Mouse (Mus musculus) embryonic facial prominence, embryonic 12.5 days (tissue): ENCODE data around the gene Kat7. TPM values are rescaled to one million over a fixed set of nuclear protein-coding genes. Genes with fewer than 3 reads are reported as not detected.

Experiments used
- ATAC-seq: fragments of 200-750 bp; cut with Nextera tagmentation; 2 replicates; pipeline ENCODE4 v1.8.0; 2017; ENCODE audit not compliant: insufficient number of reproducible peaks, insufficient read depth, low FRiP score, low TSS enrichment
- H3K27ac ChIP-seq: fragments of 300-500 bp; sonication (generic); 2 replicates; pipeline ENCODE4 v1.5.1; 2016; ENCODE audit warnings: mild to moderate bottlenecking
- H3K27me3 ChIP-seq: fragments of 300-500 bp; sonication (generic); 2 replicates; pipeline ENCODE4 v1.6.1; 2016; ENCODE audit warnings: mild to moderate bottlenecking, moderate library complexity
- H3K36me3 ChIP-seq: fragments of 300-500 bp; sonication (generic); 2 replicates; pipeline ENCODE4 v1.6.1; 2016; ENCODE audit warnings: mild to moderate bottlenecking
- H3K4me1 ChIP-seq: fragments of 300-500 bp; sonication (generic); 2 replicates; pipeline ENCODE4 v1.6.1; 2016
- H3K4me2 ChIP-seq: fragments of 300-500 bp; sonication (generic); replicated peaks from 2 replicates; pipeline ENCODE4 v1.6.1; 2016; ENCODE audit warnings: mild to moderate bottlenecking, moderate library complexity
- H3K4me3 ChIP-seq: fragments of 300-500 bp; sonication (generic); 2 replicates; pipeline ENCODE4 v1.5.1; 2016; ENCODE audit warnings: mild to moderate bottlenecking
- H3K9ac ChIP-seq: fragments of 300-500 bp; sonication (generic); 2 replicates; pipeline ENCODE4 v1.6.1; 2016; ENCODE audit warnings: mild to moderate bottlenecking, moderate library complexity
- H3K9me3 ChIP-seq: fragments of 300-500 bp; sonication (generic); 2 replicates; pipeline ENCODE4 v1.6.1; 2016; ENCODE audit warnings: mild to moderate bottlenecking, moderate library complexity
- WGBS: fragments of 180-500 bp; shearing (Covaris S2); methylation state at CpG from one replicate; pipeline ENCODE4 v1.1.7; 2016; 5-methylcytosine and 5-hydroxymethylcytosine counted together
- polyA plus RNA-seq: library from polyadenylated mRNA; unstranded; fragments of >200 nt; fragmentation: Nextera tagmentation; extraction: Ambion mirVana; gene quantifications from 2 replicates; pipeline ENCODE4 v1.2.1, GENCODE M21; 2016

Gene Kat7
- polyA plus RNA-seq, 1 experiment from 2014 or later: 82.1 TPM

DNA sequence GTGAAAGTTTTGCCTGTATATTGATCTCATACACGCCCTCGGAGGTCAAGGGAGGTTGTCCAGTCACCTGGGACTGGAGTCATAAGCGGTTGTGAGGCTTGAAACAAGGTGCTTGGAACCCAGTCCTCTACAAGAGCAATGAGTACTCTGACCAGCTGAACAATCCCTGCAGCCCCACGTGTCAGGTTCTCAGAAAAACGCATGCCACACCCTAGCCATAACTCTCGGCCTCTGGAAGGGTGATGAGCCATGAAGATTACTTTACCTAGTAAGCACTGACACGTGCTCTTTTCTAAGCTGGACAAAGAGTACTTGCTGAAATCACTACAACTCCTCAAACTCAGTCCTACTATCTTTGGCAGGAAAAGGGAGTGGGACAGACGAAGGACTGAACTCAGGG lies 2.5 kb downstream of the Kat7 start:
- Histone ChIP-seq H3K4me2 (no peak overlapping the region), H3K27me3 (no peaks in the 10 kb centered on the region), H3K9ac (no peak overlapping the region), H3K4me1 (peaks cover 15% of the 10 kb centered on the region), H3K9me3 (no peaks in the 10 kb centered on the region), H3K36me3 (peaks cover 17% of the 10 kb centered on the region), H3K4me3 (no peak overlapping the region), H3K27ac (no peak overlapping the region)
- no peak for ATAC-seq
- WGBS: 90% methylated on average over 8 of the region's 8 CpGs

DNA sequence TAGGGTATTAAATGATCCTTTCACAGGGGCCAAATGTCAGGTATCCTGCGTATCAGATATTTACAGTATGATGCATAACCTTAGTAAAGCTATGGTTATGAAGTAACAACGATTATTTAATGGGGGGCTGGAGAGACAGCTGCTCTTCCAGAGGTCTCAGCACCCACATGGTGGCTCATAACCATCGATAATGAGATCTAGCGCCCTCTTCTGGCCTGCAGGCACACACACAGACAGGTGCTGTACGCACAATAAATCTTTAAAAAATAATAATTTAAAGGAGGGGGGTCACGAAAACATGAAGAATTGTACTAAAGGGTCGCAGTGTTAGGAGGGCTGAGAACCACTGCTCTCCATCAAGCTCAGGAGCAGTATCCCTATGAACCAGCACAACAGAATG lies 4.4 kb downstream of the Kat7 start:
- H3K9ac ChIP-seq: no peak overlapping the region
- H3K4me1 ChIP-seq: peaks cover 6% of the 10 kb centered on the region; the same call in 1 of the 2 replicates
- WGBS: 93% methylated on average over 7 of the region's 7 CpGs
- H3K4me2 ChIP-seq: no peak overlapping the region
- no peak for ATAC-seq
- H3K27ac ChIP-seq: no peak overlapping the region
- peaks cover 36% of the 10 kb centered on the region for H3K36me3 ChIP-seq
- no peak overlapping the region for H3K4me3 ChIP-seq
- no peaks in the 10 kb centered on the region for H3K9me3 ChIP-seq
- no peaks in the 10 kb centered on the region for H3K27me3 ChIP-seq

DNA sequence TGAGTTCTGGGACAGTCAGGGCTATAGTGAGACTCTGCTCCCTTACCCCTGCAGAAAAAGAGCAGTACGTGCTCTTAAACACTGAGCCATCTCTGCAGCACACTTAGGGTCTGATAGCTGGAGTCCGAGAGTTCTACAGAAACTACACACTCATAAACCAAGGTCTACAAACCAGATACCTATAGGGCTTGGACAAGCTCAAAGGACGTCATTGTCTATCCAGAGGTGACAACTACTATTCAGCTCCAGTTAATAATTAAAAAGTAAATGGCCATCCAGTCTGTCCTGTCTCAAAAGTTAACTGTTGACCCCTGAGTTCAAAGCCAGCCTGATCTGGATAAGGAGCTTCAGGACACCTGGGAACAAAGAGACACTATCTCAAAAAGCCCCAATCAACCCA lies 8.3 kb downstream of the Kat7 start:
- no peaks in the 10 kb centered on the region for H3K4me1 ChIP-seq
- no peak overlapping the region for H3K27ac ChIP-seq
- no peak overlapping the region for H3K4me3 ChIP-seq
- H3K36me3 ChIP-seq: peaks cover 66% of the 10 kb centered on the region
- ATAC-seq: no peak
- H3K4me2 ChIP-seq: no peak overlapping the region
- no peaks in the 10 kb centered on the region for H3K27me3 ChIP-seq
- H3K9me3 ChIP-seq: no peaks in the 10 kb centered on the region
- no peak overlapping the region for H3K9ac ChIP-seq
- whole genome bisulfite sequencing: 96% methylated on average over 3 of the region's 3 CpGs

DNA sequence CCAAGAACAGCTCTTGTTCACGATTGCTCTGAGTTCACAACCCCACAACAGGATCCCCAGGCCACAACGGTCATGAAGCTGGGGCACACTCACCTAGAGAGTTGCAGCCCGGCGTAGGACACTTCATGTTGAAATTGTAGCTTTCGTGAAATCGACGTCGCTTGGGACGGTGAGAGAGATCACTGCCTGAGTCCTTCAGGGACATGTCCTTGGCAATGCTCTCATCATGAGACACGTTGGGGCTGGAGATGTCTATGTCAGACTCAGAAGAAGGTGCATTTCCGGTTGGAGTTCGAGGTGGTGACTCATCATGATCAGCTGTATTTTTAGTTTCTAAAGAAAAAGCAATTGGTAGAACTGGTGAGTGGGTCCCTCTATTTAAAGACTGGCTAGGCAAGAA lies 10.2 kb downstream of the Kat7 start:
- no peak overlapping the region for H3K4me2 ChIP-seq
- H3K27me3 ChIP-seq: no peaks in the 10 kb centered on the region
- no peak overlapping the region for H3K4me3 ChIP-seq
- peaks cover 63% of the 10 kb centered on the region for H3K36me3 ChIP-seq
- ATAC-seq: no peak
- 92% methylated on average over 12 of the region's 12 CpGs for WGBS
- no peak overlapping the region for H3K27ac ChIP-seq
- no peaks in the 10 kb centered on the region for H3K4me1 ChIP-seq
- no peak overlapping the region for H3K9ac ChIP-seq
- no peaks in the 10 kb centered on the region for H3K9me3 ChIP-seq

DNA sequence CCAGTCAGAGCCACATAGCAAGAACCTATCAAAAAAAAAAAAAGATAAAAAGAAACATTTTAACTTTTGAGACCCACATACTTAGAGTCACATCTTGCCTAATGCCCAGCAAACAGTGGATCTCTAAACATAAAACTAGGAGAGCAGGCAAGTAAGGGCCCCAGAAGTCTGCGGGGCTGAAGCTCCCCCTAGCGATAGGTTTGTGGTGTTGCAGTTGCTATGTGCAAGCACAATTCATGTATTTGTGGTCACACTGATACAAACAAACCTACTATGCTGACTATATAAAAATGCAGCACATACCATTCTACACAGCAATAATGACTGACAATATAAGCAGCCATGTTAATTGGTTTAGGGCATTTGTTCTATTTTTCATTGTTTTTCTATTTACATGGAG lies 11.9 kb downstream of the Kat7 start:
- Histone ChIP-seq H3K36me3 (peaks cover 77% of the 10 kb centered on the region), H3K27ac (no peak overlapping the region), H3K4me3 (no peak overlapping the region), H3K9me3 (no peaks in the 10 kb centered on the region), H3K4me2 (no peak overlapping the region), H3K9ac (no peak overlapping the region), H3K4me1 (no peaks in the 10 kb centered on the region), H3K27me3 (no peaks in the 10 kb centered on the region)
- no peak for ATAC-seq
- WGBS: 27% methylated on average over 2 of the region's 2 CpGs

DNA sequence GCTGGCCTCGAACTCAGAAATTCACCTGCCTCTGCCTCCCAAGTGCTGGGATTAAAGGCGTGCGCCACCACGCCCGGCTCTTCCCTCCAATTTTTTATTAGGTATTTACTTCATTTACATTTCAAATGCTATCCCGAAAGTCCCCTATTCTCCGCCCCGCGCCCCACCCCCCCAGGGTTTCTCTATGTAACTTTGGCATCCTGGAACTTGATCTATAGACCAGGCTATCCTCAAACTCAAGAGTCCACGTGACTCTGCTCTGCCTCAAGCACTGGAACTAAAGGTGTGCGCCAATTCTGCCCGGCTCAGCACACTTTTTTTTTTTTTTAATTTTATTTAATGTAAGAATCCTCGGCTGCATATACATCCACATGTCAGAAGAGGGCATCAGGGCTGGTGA lies 14.3 kb downstream of the Kat7 start:
- H3K9ac ChIP-seq: no peak overlapping the region
- no peak overlapping the region for H3K4me3 ChIP-seq
- H3K4me2 ChIP-seq: no peak overlapping the region
- no peak for ATAC-seq
- no peaks in the 10 kb centered on the region for H3K4me1 ChIP-seq
- peaks cover 74% of the 10 kb centered on the region for H3K36me3 ChIP-seq
- H3K27me3 ChIP-seq: no peaks in the 10 kb centered on the region
- 96% methylated on average over 13 of the region's 13 CpGs for WGBS
- no peaks in the 10 kb centered on the region for H3K9me3 ChIP-seq
- H3K27ac ChIP-seq: no peak overlapping the region

DNA sequence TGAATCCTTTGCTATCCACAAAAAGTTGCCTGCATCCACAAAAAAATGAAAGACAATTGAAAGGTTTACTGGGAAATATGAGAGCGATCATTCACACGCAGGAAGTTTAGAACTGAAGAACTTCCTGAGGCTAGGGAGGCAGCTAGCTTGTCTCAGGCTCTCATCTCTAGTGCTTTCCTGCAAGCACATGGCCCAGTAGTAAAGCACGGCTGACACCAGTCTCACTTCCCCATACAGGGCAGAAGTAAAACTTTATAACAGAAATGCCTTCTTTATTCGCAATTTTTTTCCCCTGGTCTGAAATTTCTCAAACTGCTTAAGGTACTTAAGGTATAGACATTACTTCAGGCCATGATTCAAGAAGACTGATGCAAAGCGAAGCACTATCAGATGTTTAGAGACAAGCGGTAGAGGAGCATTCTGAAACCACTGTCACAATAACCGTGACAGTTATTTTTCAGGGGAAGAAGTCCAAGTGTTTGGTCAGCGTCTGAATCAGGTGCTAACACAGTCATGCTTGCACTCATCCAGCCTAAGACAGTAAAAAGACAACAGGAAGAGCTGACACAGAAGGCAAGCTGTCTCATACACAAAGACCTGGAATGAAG lies 16.9 kb downstream of the Kat7 start:
- H3K9ac ChIP-seq: no peak overlapping the region
- no peak overlapping the region for H3K27ac ChIP-seq
- no peak overlapping the region for H3K4me2 ChIP-seq
- H3K9me3 ChIP-seq: no peaks in the 10 kb centered on the region
- H3K4me1 ChIP-seq: no peaks in the 10 kb centered on the region
- 94% methylated on average over 8 of the region's 8 CpGs for WGBS
- H3K4me3 ChIP-seq: no peak overlapping the region
- ATAC-seq: no peak
- H3K27me3 ChIP-seq: no peaks in the 10 kb centered on the region
- peaks cover 76% of the 10 kb centered on the region for H3K36me3 ChIP-seq

DNA sequence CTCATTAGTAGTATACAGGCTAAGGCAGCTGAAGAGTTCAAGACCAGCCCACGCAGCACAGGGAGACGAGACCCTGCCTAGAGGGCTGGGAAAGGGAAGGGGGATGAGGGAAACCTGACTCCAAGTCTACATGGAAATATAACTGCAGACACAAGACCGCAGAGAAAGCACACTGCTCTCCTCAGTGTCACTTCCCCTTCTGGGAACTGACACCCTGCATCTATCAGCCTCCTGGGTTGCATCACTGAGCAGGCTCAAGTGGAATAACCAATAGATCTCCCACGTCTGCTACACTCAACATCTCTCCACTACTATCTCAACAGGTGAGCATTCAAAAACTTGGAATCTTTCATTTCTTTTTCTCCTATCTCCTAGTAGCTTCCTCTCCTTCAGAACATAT lies 18.0 kb downstream of the Kat7 start:
- no peak overlapping the region for H3K27ac ChIP-seq

DNA sequence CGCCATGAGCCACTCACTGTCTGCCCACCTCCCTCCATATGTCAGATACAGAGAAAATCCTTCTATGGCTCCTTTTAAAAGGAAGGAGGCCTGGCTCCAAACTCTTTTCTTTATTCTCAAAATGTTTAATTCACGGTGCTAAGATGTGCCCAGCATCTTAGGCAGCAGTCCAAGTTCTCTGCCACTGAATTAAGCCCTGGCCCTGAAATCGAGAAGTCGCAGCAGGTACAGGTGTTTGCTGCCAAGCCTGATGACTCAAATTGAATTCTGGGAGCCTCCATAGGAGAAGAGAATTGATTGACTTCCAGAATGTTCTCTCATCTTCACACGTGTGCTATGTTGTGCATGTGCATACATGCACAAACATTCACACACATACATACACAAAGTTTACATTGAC lies 27.7 kb downstream of the Kat7 start:
- 95% methylated on average over 5 of the region's 5 CpGs for WGBS
- Histone ChIP-seq H3K9ac (no peak overlapping the region), H3K9me3 (no peaks in the 10 kb centered on the region), H3K4me3 (no peak overlapping the region), H3K4me2 (no peak overlapping the region), H3K27me3 (no peaks in the 10 kb centered on the region), H3K4me1 (no peaks in the 10 kb centered on the region), H3K27ac (no peak overlapping the region), H3K36me3 (peaks cover 95% of the 10 kb centered on the region)
- no peak for ATAC-seq

More for the DNA sequence above, 18.0 kb downstream of the Kat7 start:
- WGBS: 85% methylated on average over 4 of the region's 4 CpGs
- no peak overlapping the region for H3K4me2 ChIP-seq
- no peaks in the 10 kb centered on the region for H3K4me1 ChIP-seq
- H3K9ac ChIP-seq: no peak overlapping the region
- H3K4me3 ChIP-seq: no peak overlapping the region
- H3K9me3 ChIP-seq: no peaks in the 10 kb centered on the region
- no peak for ATAC-seq
- no peaks in the 10 kb centered on the region for H3K27me3 ChIP-seq
- peaks cover 76% of the 10 kb centered on the region for H3K36me3 ChIP-seq

DNA sequence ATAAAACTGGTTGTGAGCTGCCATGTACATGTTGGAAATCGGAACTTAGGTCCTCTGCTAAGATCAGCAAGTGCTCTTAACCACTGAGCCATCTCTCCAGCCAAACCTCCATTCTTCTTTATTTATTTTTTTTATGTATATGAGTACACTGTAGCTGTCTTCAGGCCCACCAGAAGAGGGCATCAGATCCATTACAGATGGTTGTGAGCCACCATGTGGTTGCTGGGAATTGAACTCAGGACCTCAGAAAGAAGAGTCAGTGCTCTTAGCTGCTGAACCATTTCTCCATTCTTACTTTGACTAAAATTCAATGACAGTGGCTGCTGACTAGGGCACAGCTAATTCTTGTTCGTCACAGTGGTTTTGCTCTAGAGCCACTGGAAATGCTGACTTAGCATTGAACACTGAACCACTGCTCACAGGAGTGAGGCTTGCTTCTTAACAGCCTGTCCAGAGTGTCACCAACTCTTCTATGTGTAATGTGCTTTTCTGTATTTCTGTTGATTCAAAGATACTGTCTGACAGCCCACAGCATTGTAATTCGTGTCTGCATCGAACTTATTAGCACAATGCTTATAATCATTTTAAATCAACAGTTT lies 30.9 kb downstream of the Kat7 start:
- Histone ChIP-seq H3K4me2 (no peak overlapping the region), H3K4me1 (no peaks in the 10 kb centered on the region), H3K9me3 (no peaks in the 10 kb centered on the region), H3K4me3 (no peak overlapping the region), H3K9ac (no peak overlapping the region), H3K27me3 (no peaks in the 10 kb centered on the region), H3K27ac (no peak overlapping the region), H3K36me3 (peaks cover 95% of the 10 kb centered on the region)
- 89% methylated on average over 4 of the region's 4 CpGs for WGBS
- no peak for ATAC-seq

DNA sequence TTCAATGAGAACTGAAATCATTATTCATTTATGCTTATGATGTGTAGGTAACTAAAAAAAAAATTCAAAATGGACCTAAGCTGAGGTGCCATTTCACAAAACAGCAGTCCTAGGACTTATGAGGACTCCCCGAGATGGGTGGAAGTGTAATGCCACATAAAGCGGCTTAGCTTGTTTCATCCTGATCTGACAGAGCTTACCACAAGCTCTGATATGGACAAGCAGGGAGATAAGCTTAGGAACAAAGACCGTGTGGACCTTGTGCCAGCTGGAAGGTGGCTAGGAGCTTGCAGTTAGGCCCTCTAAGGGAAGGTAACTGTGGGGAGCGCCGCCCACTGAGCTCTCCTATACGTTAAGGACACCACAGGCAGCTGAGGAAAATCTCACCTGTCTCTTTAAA lies 34.0 kb downstream of the Kat7 start:
- Histone ChIP-seq H3K36me3 (peaks cover 95% of the 10 kb centered on the region), H3K4me1 (no peaks in the 10 kb centered on the region), H3K4me2 (no peak overlapping the region), H3K9me3 (no peaks in the 10 kb centered on the region), H3K27ac (no peak overlapping the region), H3K27me3 (no peaks in the 10 kb centered on the region), H3K9ac (no peak overlapping the region), H3K4me3 (no peak overlapping the region)
- 89% methylated on average over 6 of the region's 6 CpGs for WGBS
- ATAC-seq: no peak

DNA sequence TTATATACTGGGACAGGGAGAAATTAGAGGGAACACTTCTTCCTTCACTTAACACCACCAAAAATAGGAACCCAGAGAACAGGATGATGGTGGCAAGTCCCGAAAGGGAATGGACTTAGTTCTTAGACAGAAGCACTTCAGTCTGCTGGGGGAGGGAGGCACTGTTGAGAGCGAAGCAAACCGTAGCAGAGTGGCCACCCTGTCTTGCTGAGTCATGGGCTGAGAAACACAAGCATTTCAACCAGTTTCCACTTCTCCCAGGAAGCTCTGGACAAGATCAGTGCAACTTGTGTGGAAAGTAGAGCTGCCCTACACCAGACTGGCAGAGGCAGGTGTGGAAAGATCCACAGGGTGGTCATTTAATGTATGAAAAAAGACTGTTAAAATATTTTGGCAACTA lies 35.4 kb downstream of the Kat7 start:
- 92% methylated on average over 3 of the region's 3 CpGs for WGBS
- no peak overlapping the region for H3K27ac ChIP-seq
- H3K4me1 ChIP-seq: no peaks in the 10 kb centered on the region
- no peak overlapping the region for H3K4me3 ChIP-seq
- no peak for ATAC-seq
- peaks cover 96% of the 10 kb centered on the region for H3K36me3 ChIP-seq
- no peak overlapping the region for H3K4me2 ChIP-seq
- no peaks in the 10 kb centered on the region for H3K27me3 ChIP-seq
- no peak overlapping the region for H3K9ac ChIP-seq
- H3K9me3 ChIP-seq: no peaks in the 10 kb centered on the region
